Mouse (Mus musculus): ENCODE measurements around the gene Dapl1. TPM values are rescaled to one million over a fixed set of nuclear protein-coding genes. Genes with fewer than 3 reads are reported as not detected.

Gene Dapl1
- total RNA-seq, 2 experiments from 2014 or later: 1.8 to 2.0 TPM

Other genes with a start within 250 kb of the Dapl1 start
- gene Tanc1, start 127.4 kb downstream of the Dapl1 start, total RNA-seq (2021): 10 to 100 TPM; 12.5 to 13.1 TPM

All from left cerebral cortex, postnatal 10 days (tissue).